Mouse (Mus musculus) spleen, adult 2 months (tissue): ENCODE measurements around the gene Samd13.

Experiments used
- CTCF ChIP-seq: fragments of 200-500 bp; IDR thresholded peaks from 2 replicates; pipeline ENCODE4 v1.5.1; 2011; ENCODE audit warnings: mild to moderate bottlenecking, inconsistent platforms; ENCODE audit not compliant: insufficient read depth, insufficient read length, insufficient replicate concordance; ENCODE audit errors: extremely low read depth
- POLR2A ChIP-seq: fragments of 200-500 bp; IDR thresholded peaks from 2 replicates; pipeline ENCODE4 v1.6.1; 2011; ENCODE audit warnings: low read depth, low read length, inconsistent platforms

DNA sequence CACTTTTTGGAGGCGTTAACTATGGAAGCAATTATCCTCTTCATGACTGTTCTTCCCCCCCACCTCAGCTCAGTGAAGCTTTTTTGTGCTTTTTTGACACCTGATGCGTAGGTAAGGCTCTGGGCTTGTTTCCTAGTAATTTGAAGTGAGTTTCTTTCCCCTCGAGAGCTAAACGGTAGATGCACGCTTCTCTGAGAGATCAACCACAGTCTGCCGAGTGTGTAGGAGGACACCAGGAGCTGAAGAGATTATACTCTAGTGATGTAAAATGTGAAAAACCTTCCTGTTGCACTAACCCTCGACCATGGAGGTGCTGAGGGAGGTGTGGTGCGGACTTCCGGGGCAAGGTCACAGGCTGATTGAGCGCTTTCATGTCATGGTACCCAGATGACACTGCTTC, 65.3 kb downstream of the Samd13 start:
- TF ChIP-seq CTCF (no peak), POLR2A (no peak)
